Mouse (Mus musculus) urinary bladder, adult 18-20 months (tissue): ENCODE results near the gene Cwc22.

Experiments
- DNase-seq, 2 experiments: peaks; one replicate each; pipeline ENCODE4 v3.0.0; 2022; ENCODE audit warnings: low spot score in 2 of 2, mixed read lengths in 2 of 2

Cwc22 gene

DNA sequence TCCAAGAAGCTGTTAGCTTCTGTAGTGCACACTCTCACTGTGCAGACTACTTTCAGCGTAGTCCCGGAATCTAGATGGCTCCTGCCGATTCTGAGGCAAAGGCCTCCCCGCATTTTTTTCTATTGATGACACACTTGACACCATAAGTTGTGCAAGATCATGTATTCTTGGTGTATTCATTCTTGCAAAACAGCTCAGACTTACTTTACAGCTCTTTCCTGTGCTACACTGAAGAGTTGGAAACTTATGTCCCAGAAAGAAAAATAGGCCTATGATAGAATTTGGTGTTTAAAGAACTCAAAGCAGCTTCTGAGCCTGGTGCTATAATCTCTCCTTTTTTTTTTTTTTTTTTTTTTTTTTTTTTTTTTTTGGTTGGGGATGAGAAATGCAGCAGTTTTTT lies 23.8 kb upstream of the Cwc22 start:
- DNase-seq = no peak

DNA sequence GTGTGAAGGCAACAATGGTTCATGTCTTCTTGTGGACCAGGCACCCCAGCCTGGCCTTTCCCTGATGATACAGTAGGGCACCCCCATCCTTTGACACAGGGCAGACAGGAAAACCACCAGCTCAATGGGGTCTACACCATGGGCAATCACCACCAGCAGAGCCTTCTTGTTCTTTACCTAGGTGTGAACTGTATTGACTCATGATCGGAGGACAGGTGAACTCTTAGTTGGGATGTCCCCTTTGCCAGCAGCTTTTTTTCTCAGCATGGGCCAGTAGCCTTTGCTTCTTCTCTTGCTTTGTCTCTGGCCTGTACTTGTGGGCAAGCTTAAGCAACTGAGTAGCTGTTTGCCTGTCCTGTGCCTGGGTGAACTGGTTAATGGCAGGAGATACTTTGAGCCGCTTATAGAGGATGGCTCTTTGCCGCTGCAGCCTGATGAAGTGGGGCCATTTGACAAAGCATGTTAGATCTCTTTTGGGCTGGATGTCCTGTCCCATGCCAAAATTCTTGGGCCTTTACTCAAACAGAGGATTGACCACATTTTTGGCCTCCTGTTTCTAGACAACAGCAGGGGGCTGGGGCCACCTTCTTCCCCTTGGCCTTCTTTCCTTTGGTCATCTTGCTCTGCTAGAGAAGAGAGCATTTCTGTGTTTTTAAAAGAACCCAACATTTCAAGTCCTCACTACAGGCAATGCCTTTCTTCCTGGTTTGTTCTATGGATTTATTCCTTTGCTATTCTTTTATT lies 16.4 kb upstream of the Cwc22 start:
- no peak for DNase-seq

DNA sequence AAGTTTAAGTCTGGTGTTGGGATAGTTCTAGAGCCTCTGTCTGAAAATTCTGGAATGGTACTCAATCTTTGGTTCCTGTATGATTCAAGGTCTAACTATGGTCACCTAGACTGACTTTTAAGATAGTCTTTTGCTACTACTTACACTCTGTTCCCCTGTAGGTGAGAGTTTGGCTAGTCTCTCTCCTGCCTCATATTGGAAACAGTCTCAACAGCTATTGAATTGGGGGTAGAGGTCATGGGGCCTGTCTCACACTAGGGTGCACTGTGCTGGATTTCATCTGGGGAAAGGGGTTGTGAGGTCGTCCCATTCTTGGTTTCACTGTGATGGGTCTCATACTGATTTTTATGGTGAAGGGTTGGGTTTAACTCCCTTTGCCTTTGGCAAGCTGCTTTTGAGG lies 15.1 kb upstream of the Cwc22 start:
- no peak for DNase-seq

DNA sequence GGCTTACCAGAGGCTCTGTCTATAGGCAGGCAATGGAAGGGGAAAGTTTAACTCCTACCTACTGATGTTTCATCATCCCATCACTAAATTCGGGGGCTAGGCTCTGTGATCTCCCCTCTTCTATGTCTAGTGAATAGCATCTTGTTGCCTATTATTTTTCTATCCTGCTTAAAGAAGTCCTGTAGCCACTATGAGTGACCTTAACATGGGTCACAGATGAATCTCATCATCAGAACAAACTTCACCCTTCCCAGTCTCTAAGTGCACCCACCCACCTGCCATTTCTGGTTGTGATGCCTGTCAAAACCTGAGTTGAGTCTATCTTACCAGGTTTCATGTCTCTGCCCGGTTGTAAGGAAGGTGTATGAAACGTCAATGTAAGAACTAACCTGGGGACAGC lies 14.5 kb upstream of the Cwc22 start:
- DNase-seq = no peak

DNA sequence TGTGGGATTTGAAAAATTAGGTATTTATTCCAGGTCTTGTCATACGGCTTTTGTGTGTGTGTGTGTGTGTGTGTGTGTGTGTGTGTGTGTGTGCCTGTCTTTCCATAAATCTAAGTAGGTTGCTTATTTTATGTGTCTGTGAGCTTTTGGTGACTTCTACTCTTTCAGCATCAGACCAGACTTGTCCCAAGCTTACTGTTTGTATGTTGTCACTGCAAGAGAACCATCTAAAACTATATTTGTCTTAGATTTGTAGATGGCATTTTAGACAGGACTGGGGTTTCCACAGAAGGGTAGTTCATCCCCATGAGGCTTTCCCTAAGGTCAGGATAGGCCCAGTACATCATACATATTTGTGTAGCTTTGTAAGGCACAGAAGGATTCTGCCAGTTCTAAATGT lies 13.2 kb upstream of the Cwc22 start:
- no peak for DNase-seq

DNA sequence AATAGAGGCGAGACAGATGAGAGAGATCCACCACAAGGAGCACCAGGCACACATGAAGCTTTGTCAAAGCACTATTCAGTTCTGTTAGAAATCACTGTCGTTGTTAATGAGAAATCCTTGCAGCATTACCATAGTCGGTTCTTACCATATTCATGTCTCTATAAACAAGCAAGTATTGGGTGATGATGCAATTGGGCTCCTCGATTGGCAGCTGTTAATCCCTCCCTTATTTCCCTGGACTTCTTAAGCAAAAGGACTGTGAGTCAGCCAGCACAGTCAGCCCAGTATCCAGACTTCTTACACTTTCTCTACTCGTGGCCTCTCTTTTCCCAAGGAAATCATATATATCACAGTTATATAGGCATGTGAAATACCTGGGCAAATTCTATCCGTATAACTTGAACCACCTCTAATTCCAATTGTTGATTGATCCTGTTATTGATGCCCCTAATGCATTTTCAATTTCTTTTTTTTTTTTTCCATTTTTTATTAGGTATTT lies 5.3 kb upstream of the Cwc22 start:
- DNase-seq = no peak

DNA sequence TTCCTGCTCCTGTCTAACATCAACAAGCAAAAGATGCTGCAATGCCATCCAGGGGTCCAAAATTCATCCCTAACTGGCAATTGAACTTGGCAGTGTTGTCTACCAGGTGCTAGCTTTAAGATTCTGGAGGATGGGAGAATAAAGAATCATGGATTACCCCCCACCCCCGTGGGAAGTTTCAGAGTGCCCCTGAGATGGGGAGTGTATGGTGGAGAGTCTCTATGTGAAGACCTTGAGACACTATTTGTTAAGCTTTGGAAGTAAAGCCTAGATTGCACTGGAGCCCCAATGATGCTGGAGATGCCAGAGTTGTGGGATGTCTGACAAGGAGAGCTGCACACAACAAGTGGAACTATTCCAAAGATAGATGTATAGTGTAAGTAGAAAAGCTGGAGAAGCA lies 3.9 kb upstream of the Cwc22 start:
- no peak for DNase-seq

DNA sequence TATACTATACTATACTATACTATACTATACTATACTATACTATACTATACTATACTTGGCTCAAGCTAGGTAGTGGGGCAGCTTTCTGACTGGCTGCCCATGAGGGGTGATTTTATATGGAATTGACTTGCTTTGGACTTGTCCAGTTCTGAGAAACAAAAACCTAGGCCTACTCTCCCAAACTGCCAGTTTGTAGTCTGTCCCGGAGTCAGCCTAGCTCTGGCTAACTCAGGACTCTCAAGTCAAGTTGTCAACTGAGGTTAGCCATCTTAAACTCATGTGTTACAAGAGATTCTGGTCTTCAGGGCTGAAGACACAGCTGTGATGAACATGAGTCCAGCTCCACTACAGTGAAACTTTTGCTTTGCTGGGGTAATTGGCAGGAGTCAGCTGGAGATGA lies 3.3 kb upstream of the Cwc22 start:
- DNase-seq = no peak

DNA sequence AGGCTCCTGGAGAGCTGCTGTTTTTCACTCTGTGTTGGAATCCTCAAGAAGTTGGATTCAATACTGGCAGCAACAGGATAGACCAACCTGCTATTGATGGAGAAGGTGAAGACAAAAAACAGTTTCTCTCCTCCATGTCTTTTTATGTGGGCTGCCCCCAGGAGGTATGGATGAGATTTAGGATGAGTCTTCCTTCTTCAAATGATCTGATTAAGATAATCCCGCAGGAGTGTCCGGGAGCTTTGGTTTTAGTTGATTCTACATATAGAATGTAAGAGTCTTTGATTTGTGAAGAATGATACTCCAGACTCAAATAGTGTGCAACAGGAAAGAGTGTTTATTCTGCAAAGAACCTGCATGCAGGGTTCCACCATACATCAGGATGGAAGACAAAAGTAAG lies 2.7 kb upstream of the Cwc22 start:
- no peak for DNase-seq

DNA sequence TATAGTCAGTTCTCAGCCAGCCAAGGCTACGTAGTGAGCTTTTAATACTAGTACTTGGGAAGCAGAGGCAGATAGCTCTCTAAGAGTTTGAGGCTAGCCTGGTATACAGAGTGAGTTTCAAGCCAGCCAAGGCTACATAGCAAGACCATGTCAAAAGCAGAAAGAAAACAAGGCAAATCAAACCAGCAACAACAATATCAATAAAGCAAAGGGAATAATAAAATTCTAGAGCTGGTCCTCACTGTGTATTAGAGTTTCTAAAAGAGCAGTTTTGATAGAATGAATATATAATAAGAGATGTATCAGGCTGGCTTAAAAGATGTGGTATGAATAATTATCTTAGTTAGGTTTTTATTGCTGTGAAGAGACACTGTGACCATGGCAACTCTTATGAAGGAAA lies 2.0 kb upstream of the Cwc22 start:
- DNase-seq = no peak

DNA sequence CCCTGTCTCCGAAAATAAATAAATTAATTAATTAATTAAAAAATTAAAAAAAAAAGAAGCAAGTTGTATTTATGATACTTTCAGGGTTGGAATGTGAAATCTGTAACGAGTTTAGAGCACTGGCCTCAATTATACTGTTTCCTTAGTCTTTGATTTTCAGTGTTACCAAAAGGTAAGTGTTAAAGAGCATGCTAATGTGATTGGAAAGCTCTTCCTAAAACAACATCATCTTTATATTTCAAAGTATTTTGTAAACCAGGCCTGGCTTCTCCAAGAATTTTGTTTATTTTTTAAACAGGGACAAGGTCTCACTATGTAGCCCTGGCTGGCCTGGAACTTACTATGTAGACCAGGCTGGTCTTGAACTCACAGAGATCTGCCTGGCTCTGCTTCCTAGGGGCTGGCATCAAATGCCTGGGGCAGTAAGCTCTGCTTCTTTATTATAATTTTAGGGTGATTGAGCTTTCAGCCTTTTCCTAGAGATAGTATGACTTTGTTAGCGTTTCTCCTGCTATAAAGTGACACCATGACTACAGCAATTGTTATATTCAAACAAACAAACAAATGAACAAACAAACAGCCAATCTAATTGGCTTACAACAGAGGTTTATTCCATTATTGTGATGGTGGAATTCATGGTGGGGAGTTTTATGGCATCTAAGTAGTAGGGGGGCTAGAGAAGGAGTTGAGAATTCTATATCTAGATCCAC lies 1.1 kb upstream of the Cwc22 start:
- no peak for DNase-seq

DNA sequence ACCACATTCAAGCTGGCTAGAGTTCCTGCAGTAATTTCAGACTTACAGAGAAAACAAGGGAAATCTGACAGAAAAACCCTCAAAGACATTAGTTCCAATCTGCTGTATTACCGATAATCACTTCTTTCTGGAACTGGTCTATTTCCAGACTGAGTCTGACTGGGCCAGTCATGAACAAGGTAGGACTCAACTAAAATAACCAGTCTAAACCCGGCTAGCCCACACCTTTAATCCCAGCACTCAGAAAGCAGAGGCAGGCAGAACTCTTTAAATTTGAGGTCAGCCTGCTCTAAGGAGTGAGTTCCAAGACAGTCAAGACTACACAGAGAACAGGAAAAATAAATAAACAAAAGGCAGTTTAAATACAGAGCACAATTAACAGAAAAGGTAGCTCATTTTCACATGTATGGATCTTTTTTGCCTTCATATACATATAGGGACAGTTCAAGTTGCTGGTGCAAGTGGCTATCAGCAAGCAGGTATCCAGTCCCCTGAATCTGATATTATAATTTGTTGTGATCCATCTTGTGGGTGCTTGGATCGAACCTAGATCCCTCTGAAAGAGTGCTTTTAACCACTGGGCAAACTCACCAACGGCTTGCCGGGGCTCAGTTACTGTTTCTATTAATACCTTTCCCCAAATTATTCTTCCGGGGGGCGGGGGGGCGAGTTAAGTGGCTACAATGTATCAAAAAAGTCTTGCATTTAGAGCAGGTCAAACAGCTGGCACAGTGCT lies 1.1 kb downstream of the Cwc22 start:
- DNase-seq = no peak

DNA sequence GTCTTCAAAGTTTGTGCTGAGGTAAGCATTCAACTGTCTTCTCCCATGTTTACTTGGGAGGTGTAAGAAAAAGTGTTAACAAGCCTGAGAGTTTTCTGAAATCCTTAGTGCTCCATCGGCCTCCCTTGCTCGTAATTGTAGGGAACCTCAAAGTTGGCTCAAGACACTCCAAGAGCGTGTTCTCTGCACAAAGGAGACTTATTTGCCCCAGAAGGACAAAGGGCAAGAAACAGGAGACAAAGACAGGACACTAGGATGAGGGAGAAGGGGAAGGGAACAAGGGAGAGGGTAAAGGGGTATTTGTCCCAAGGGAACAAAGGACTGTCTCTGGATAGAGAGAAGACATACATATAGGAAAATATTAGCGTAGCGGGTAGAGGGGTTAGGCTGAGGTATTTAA lies 1.9 kb downstream of the Cwc22 start:
- DNase-seq = no peak

DNA sequence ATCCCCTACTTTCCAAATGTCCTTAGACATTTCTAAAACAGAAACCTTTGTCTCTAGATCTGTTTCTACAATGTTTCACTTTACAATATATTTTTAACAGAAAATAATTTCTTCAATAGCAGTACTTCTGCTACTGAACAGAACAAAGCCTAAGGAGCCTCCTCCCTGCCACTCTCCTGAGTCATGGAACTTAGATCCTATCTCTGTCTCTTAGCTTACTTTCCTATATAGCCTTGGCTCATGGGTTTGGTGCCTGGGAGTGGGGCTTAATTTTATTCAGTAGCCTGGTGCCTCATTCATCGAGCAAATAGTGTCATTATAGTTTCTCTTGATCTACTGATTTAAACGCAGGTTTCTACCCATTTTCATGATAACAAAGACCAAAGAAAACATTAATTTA lies 4.2 kb downstream of the Cwc22 start:
- no peak for DNase-seq

DNA sequence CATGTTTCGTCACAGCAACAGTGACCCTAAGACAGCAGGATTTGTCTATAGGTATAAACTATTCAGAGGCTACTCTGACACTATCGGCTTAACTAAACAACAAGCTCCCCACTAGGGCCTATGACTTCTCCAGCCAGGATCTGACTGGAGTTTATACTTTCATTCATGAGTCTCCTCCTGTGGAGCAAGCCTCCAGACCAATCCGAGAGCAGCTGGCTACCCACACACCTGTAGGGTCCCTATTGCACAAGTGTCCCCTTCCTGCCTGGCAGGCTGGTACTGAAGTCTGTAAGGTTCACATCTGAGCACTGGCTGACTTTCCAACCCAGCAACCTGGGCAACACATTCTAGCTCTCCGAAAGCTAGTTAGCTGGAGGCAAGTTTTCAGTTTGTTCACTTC lies 7.9 kb downstream of the Cwc22 start:
- no peak for DNase-seq

DNA sequence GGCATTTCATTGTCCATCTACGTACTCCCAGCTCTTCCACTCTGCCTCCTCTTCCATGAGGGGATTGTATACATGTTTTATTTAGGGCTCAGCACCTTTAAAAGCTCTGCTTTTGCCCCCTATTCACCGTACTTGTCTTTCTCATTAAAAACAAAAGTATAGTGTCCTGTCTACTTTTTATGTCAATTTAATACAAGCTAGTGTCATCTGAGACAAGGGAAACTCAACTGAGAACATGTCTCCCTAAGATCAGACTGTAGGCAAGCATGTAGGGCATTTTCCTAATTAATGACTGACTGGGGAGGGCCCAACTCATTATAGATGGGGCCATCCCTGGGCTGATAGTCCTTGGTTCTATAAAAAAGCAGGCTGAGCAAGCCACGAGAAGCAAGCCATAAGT lies 8.4 kb downstream of the Cwc22 start:
- no peak for DNase-seq

DNA sequence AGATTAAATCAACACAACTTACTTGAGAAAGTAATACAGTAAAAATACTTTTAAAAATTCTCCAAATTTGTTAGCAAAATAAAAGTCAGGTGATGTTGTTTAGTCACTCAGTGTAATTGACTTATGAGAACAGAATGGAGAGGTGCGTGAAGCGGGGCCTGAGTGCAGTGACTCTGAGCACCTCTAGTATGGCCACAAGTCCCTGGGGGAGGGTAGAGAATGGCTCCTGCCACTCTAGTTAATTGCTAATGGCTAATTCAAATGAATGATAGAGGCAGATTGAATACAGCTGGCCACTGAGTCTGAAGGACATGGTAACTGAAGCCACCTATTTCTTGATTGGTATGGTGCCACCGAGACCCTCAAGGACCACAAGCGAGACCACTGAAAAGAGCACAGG lies 12.0 kb downstream of the Cwc22 start:
- DNase-seq = no peak

DNA sequence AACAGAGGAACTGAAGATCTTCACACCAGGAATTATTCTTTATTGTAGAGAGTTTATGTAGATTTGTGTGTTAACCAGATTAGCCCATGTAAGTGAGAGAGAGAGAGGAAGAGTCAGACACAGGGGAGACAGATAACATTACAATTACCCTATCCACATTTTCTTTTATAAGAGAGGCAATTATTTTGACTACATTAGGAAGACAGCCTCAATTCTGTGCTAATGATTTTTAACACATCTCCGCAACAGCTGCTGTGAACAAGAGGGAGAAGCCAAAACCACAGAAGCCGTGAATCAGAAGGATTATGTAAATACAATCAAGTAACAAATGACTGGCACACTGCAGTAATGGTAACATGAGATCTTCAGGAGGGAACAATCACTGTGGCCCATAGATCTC lies 12.5 kb downstream of the Cwc22 start:
- no peak for DNase-seq

DNA sequence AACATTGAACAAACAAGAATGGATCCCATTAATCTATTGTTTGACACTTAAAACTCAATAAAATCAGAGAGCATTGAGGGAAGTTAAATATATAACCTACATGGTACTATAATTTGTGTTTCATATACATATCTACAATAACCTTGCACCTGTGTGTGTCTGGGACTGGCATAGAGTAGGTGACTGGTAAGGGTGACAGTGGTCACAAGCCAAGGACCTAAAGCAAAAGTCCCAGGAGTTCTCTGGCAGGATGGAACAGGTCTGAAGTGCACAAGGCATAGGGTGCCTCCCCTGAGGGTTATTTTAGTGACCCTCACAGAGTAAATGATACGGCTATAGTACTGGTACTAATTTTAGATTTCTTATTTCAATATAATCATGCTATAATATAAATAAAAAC lies 14.2 kb downstream of the Cwc22 start:
- no peak for DNase-seq

DNA sequence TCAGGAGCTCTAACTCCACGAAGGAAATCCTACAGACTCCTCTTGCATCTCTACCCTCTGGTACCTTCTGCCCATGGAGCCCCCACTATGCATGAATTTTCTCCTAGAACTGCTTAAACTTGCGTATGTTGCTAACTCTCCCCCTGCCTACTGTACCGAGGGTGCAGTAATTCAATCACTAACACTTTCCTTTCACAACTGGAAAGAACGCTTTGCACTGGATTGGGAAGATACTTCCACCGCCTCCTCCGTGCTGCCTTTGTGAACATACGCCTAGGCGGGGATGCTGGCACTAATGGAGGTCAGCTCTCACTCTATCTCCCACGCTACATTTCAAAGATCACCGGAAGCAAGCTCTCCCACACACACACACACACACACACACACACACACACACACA lies 17.8 kb downstream of the Cwc22 start:
- DNase-seq = no peak

DNA sequence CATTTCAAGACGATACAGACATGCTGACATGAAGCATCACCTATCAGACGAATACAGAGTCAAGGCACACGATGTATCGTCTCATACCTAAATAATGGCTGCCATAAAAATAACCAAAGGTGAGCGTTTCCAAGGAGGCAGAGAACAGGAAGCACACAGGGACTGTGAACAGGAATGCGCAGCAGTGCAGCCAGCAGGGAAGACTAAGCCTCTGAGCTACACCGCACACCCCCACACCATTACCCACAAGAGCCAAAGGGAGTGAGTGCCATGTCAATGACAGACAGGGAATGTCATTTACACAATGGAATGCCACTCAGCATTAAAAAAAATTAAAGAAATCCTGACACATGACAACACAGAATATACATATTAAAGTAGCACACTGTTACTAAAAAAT lies 19.7 kb downstream of the Cwc22 start:
- no peak for DNase-seq

DNA sequence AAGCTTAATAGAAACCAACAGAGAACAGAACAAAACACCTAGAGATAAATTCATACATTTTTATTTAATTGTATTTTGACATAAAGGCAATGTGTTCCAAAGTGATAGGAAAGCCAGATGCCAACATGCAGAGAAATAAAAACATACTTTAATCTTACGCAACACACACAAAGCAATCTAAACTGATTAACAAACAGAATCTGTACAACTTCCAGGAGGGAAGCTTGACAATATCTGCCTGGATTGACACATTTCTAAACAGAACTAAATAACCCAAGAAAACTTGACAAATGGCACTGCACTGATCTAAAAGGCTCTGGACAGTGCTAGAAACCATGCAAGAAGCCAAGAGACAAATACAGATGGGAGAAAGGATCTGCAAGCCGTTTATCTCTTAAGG lies 20.2 kb downstream of the Cwc22 start:
- DNase-seq = no peak
